Mouse (Mus musculus): ENCODE results near the gene AC140267.1. TPM values are rescaled to one million over a fixed set of nuclear protein-coding genes. Genes with fewer than 3 reads are reported as not detected.
A peak's percentile ranks its signal among the peaks of the same experiment; 100 is the strongest.

The AC140267.1 gene
- polyA plus RNA-seq, 1 experiment from 2014 or later, result not detected

- no peaks in the 10 kb centered on the region for H3K4me1 ChIP-seq (ENCODE audit: insufficient read depth)
- 2% methylated on average over 66 of the region's 66 CpGs for WGBS
- peak; percentile 97 for DNase-seq
- H3K27me3 ChIP-seq (ENCODE audit: insufficient read depth, low read length), result no peaks in the 10 kb centered on the region
- H3K36me3 ChIP-seq (ENCODE audit: insufficient read depth), result peaks cover 16% of the 10 kb centered on the region
- H3K9me3 ChIP-seq (ENCODE audit: low read depth, low read length), result no peaks in the 10 kb centered on the region
- peak within 1 kb of the TSS; percentile 46; the same call in 1 of the 2 replicates for H3K27ac ChIP-seq (ENCODE audit: low read depth)
- peak within 1 kb of the TSS; percentile 84 for H3K9ac ChIP-seq
- peak; percentile 92 for ATAC-seq (ENCODE audit: insufficient read depth)
- H3K4me3 ChIP-seq (ENCODE audit: low read depth, low read length), result peak within 1 kb of the TSS; percentile 89
- no peak for TF ChIP-seq CTCF (IDR thresholded peaks at IDR 0.05; ENCODE audit: low read depth)
- peak within 1 kb of the TSS; percentile 83 for H3K4me2 ChIP-seq
Measured at GRCm38 (mm10) chr15:80263610-80264575, 28.3 kb downstream of the AC140267.1 start, which contains the start of gene Rps19bp1. Gene Rps19bp1 (minus strand): TSS chr15:80264315.

- Histone ChIP-seq H3K9ac (no peak overlapping the region), H3K4me1 (ENCODE audit: insufficient read depth) (no peaks in the 10 kb centered on the region), H3K27me3 (ENCODE audit: insufficient read depth, low read length) (no peaks in the 10 kb centered on the region), H3K4me2 (no peak overlapping the region), H3K27ac (ENCODE audit: low read depth) (no peak overlapping the region), H3K36me3 (ENCODE audit: insufficient read depth) (no peaks in the 10 kb centered on the region), H3K4me3 (ENCODE audit: low read depth, low read length) (no peak overlapping the region), H3K9me3 (ENCODE audit: low read depth, low read length) (no peaks in the 10 kb centered on the region)
- ATAC-seq (ENCODE audit: insufficient read depth) (no peak), DNase-seq (peak; percentile 89)
- WGBS, result 0% methylated on average over 2 of the region's 2 CpGs
- peak; percentile 88 for TF ChIP-seq CTCF (IDR thresholded peaks at IDR 0.05; ENCODE audit: low read depth)
Measured at GRCm38 (mm10) chr15:80266281-80266680, 30.6 kb downstream of the AC140267.1 start.

- no peak for ATAC-seq (ENCODE audit: insufficient read depth)
- WGBS, result 78% methylated on average over 3 of the region's 3 CpGs
Measured at GRCm38 (mm10) chr15:80271858-80272396, 36.3 kb downstream of the AC140267.1 start.

GRCm38 (mm10) chr15:80277107-80277506, 41.5 kb downstream of the AC140267.1 start:
- Histone ChIP-seq H3K4me1 (ENCODE audit: insufficient read depth) (no peaks in the 10 kb centered on the region), H3K4me2 (no peak overlapping the region), H3K9me3 (ENCODE audit: low read depth, low read length) (no peaks in the 10 kb centered on the region), H3K27ac (ENCODE audit: low read depth) (no peak overlapping the region), H3K4me3 (ENCODE audit: low read depth, low read length) (no peak overlapping the region), H3K27me3 (ENCODE audit: insufficient read depth, low read length) (no peaks in the 10 kb centered on the region), H3K36me3 (ENCODE audit: insufficient read depth) (no peaks in the 10 kb centered on the region), H3K9ac (no peak overlapping the region)
- 41% methylated on average over 9 of the region's 9 CpGs for WGBS
- DNase-seq (no peak), ATAC-seq (ENCODE audit: insufficient read depth) (no peak)
- TF ChIP-seq CTCF (IDR thresholded peaks at IDR 0.05; ENCODE audit: low read depth), result no peak

More at GRCm38 (mm10) chr15:80271858-80272396, 36.3 kb downstream of the AC140267.1 start:
- H3K36me3 ChIP-seq (ENCODE audit: insufficient read depth), result no peaks in the 10 kb centered on the region
- H3K9me3 ChIP-seq (ENCODE audit: low read depth, low read length), result no peaks in the 10 kb centered on the region
- H3K27ac ChIP-seq (ENCODE audit: low read depth), result no peak overlapping the region
- H3K4me2 ChIP-seq, result no peak overlapping the region
- no peak for TF ChIP-seq CTCF (IDR thresholded peaks at IDR 0.05; ENCODE audit: low read depth)
- no peak overlapping the region for H3K4me3 ChIP-seq (ENCODE audit: low read depth, low read length)
- no peaks in the 10 kb centered on the region for H3K4me1 ChIP-seq (ENCODE audit: insufficient read depth)
- no peak overlapping the region for H3K9ac ChIP-seq
- DNase-seq, result no peak
- no peaks in the 10 kb centered on the region for H3K27me3 ChIP-seq (ENCODE audit: insufficient read depth, low read length)

- H3K4me3 ChIP-seq (ENCODE audit: low read depth, low read length), result no peak overlapping the region
- no peak overlapping the region for H3K27ac ChIP-seq (ENCODE audit: low read depth)
- no peaks in the 10 kb centered on the region for H3K36me3 ChIP-seq (ENCODE audit: insufficient read depth)
- no peak for TF ChIP-seq CTCF (IDR thresholded peaks at IDR 0.05; ENCODE audit: low read depth)
- WGBS, result 1% methylated on average over 6 of the region's 6 CpGs
- DNase-seq (peak; percentile 93), ATAC-seq (ENCODE audit: insufficient read depth) (no peak)
- no peak overlapping the region for H3K4me2 ChIP-seq
- H3K4me1 ChIP-seq (ENCODE audit: insufficient read depth), result no peaks in the 10 kb centered on the region
- H3K27me3 ChIP-seq (ENCODE audit: insufficient read depth, low read length), result no peaks in the 10 kb centered on the region
- no peaks in the 10 kb centered on the region for H3K9me3 ChIP-seq (ENCODE audit: low read depth, low read length)
- no peak overlapping the region for H3K9ac ChIP-seq
Measured at GRCm38 (mm10) chr15:80277625-80278024, 42.0 kb downstream of the AC140267.1 start.

- TF ChIP-seq CTCF (IDR thresholded peaks at IDR 0.05; ENCODE audit: low read depth), result no peak
- no peaks in the 10 kb centered on the region for H3K36me3 ChIP-seq (ENCODE audit: insufficient read depth)
- no peak overlapping the region for H3K9ac ChIP-seq
- DNase-seq, result no peak
- H3K4me1 ChIP-seq (ENCODE audit: insufficient read depth), result no peaks in the 10 kb centered on the region
- no peaks in the 10 kb centered on the region for H3K27me3 ChIP-seq (ENCODE audit: insufficient read depth, low read length)
- no peak for ATAC-seq (ENCODE audit: insufficient read depth)
- H3K4me2 ChIP-seq, result no peak overlapping the region
- no peaks in the 10 kb centered on the region for H3K9me3 ChIP-seq (ENCODE audit: low read depth, low read length)
- H3K27ac ChIP-seq (ENCODE audit: low read depth), result no peak overlapping the region
- 65% methylated on average over 5 of the region's 5 CpGs for WGBS
- no peak overlapping the region for H3K4me3 ChIP-seq (ENCODE audit: low read depth, low read length)
Measured at GRCm38 (mm10) chr15:80278121-80278759, 42.6 kb downstream of the AC140267.1 start.

GRCm38 (mm10) chr15:80279053-80279452, 43.4 kb downstream of the AC140267.1 start:
- ATAC-seq (ENCODE audit: insufficient read depth) (no peak), DNase-seq (no peak)
- TF ChIP-seq CTCF (IDR thresholded peaks at IDR 0.05; ENCODE audit: low read depth), result no peak
- Histone ChIP-seq H3K36me3 (ENCODE audit: insufficient read depth) (no peaks in the 10 kb centered on the region), H3K9me3 (ENCODE audit: low read depth, low read length) (no peaks in the 10 kb centered on the region), H3K27ac (ENCODE audit: low read depth) (no peak overlapping the region), H3K27me3 (ENCODE audit: insufficient read depth, low read length) (no peaks in the 10 kb centered on the region), H3K4me3 (ENCODE audit: low read depth, low read length) (no peak overlapping the region), H3K4me2 (no peak overlapping the region), H3K4me1 (ENCODE audit: insufficient read depth) (no peaks in the 10 kb centered on the region), H3K9ac (no peak overlapping the region)
- WGBS, result 84% methylated on average over 2 of the region's 2 CpGs
